Mouse (Mus musculus) gastrocnemius, adult 2 months (tissue): Measurements from ENCODE around the gene Pax6. TPM values are rescaled to one million over a fixed set of nuclear protein-coding genes. Genes with fewer than 3 reads are reported as not detected.

Experiments
- DNase-seq: peaks from one replicate; pipeline ENCODE4 v3.0.0; 2022
- H3K27ac ChIP-seq: fragments of 200-600 bp; 2 replicates; pipeline ENCODE4 v1.8.1; 2022; ENCODE audit warnings: mild to moderate bottlenecking
- H3K4me3 ChIP-seq: fragments of 200-600 bp; 2 replicates; pipeline ENCODE4 v1.8.1; 2022; ENCODE audit warnings: mild to moderate bottlenecking, moderate library complexity
- CTCF ChIP-seq: fragments of 200-600 bp; IDR thresholded peaks from 2 replicates; pipeline ENCODE4 v1.8.1; 2022; ENCODE audit warnings: antibody characterized with exemption, mild to moderate bottlenecking, moderate library complexity
- intact Hi-C: fragments of 180-260 bp; cut with DNase I; formaldehyde crosslinking; loops from one replicate; pipeline ENCODE4 v1.15.1; 2025
- total RNA-seq, 2 experiments: library from RNA; stranded (reverse); gene quantifications; 2 replicates each; pipeline ENCODE4 v1.2.3; 2021

The Pax6 gene
- total RNA-seq, 2 experiments from 2014 or later, result not detected

- H3K27ac ChIP-seq, result no peak overlapping the region
- no peak for DNase-seq
- intact Hi-C loops, result loop anchor here (10.0 kb wide), 1 partner anchor 217 kb away; the partner anchor contains the start of genes Elp4 and Immp1l
- no peak for TF ChIP-seq CTCF
- H3K4me3 ChIP-seq, result peak overlapping the region; percentile 66
These were observed 19.3 kb downstream of the Pax6 start for GRCm38 (mm10) chr2:105688011-105688410.

GRCm38 (mm10) chr2:105688436-105689303 is 20.0 kb downstream of the Pax6 start:
- no peak overlapping the region for H3K27ac ChIP-seq
- TF ChIP-seq CTCF, result no peak
- no peak for DNase-seq
- intact Hi-C loops, result loop anchor here (10.0 kb wide), 1 partner anchor 216 kb away; the partner anchor contains the start of genes Elp4 and Immp1l
- peak overlapping the region; percentile 66 for H3K4me3 ChIP-seq

DNA sequence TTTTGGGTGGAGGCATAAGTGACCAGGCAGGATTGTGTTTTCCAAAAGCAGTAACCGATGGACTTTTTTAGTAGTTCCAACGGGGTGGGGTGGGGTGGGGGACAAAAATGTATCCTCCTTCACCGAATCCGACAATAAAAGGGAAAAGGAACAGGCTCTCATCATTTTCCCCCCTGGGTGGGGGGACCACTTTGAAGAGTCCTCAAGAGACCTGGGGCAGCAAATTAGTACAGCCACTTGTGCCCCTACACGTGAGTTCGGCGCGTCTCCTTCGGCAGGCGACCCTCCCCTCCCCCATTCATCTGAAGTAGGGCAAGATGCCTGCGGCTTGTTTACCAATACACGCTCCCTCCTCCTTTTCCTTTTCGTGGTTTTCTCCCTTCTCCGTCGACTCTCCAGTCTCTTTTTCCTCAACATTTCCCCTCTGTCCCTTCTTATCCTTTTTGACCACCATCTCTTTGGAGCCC is 20.6 kb downstream of the Pax6 start:
- intact Hi-C loops, result loop anchor here (10.0 kb wide), 1 partner anchor 215 kb away; the partner anchor contains the start of genes Elp4 and Immp1l

DNA sequence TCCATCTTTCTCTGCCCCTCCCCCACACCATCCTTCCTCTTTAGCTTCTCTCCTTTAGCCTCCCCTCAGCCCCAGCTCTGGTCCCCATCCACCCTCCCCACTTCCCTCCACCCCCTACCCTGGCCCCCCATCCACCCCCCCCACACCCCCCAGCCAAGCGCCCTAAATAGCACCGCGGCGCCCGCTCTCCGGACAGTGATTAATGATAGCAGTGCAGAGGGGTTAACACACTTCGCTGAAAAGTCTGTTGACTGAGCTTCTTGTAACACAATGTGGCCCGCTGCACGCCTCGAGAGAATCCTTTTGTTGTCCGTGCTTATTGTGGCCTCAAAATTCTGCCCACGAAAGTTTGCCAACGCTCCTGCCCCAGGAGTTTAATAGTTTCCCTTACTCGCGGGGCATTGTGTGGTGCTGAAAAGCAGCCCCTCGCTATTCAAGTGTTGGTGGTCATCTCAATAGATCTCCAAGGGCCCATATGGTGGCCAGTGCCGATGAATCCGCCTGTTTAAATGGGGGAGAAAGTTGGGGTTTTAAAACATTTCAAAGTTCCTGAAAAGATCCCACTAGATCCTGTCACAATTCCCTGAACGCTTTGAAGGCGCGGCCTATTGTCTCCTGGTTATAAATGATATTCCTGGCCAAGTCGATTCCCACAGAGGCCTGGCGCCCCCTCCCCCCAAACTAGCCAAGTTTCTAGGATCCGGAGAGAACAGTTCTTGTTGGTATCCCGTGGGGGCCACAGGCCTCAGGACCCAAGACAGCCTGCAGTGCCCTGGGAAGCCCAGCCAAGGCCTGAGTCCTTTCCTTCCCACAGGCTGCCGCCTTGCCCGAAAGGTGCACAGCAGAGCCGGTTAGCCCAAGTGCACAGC is 21.3 kb downstream of the Pax6 start:
- TF ChIP-seq CTCF, result no peak
- no peak for DNase-seq
- intact Hi-C loops, result loop anchor here (10.0 kb wide), 1 partner anchor 215 kb away; the partner anchor contains the start of genes Elp4 and Immp1l
- no peak overlapping the region for H3K27ac ChIP-seq
- no peak overlapping the region for H3K4me3 ChIP-seq

More for the DNA sequence above, 20.6 kb downstream of the Pax6 start:
- no peak for TF ChIP-seq CTCF
- H3K27ac ChIP-seq, result no peak overlapping the region
- no peak for DNase-seq
- H3K4me3 ChIP-seq, result no peak overlapping the region

GRCm38 (mm10) chr2:105691296-105691695 is 22.6 kb downstream of the Pax6 start:
- no peak for TF ChIP-seq CTCF
- intact Hi-C loops, result no loop called here
- H3K4me3 ChIP-seq, result no peak overlapping the region
- DNase-seq, result no peak
- H3K27ac ChIP-seq, result no peak overlapping the region

- Histone ChIP-seq H3K27ac (no peak overlapping the region), H3K4me3 (no peak overlapping the region)
- intact Hi-C loops, result no loop called here
- TF ChIP-seq CTCF, result no peak
- no peak for DNase-seq
These were observed 29.0 kb downstream of the Pax6 start for GRCm38 (mm10) chr2:105697741-105698140.

DNA sequence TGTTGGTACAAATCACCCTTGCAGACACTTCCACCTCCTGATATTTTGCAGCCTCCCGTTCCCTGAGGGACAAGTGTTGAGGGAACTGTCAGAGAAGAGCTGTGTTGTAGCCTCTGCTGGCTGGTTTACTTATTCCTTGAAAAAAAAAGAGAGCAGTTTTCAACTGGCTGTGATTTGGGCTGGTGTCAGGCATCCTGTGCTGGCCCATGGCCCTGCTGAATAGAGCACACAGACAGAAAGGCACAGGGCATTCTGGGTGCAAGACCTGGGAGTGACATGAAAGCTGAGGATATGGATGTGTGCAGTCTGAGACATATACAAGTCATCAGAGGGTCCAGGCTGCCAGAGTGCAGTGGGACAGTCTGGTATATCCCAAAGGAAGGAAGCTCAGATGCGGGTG is 29.9 kb downstream of the Pax6 start:
- intact Hi-C loops, result no loop called here
- Histone ChIP-seq H3K27ac (no peak overlapping the region), H3K4me3 (no peak overlapping the region)
- no peak for DNase-seq
- no peak for TF ChIP-seq CTCF

DNA sequence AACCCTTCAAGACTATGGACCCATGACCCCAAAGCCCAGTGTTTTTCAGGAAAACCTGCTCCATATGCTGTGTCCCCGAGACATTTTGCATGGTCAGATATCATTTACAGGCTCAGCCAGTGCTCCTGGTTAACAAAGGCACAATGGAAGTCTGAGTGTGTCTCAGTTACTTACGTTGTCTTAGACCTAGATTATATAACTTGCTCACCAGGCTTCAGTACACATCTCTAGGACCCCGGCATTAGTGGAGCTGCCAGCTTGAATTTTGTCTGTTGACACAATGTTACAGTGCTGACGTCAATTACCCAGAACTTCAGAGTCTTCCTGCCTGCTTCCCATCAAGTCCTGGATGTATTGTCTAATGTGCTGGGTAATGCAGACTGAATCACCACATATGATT is 33.1 kb downstream of the Pax6 start:
- no peak overlapping the region for H3K4me3 ChIP-seq
- no peak overlapping the region for H3K27ac ChIP-seq
- TF ChIP-seq CTCF, result no peak
- DNase-seq, result no peak
- intact Hi-C loops, result no loop called here

DNA sequence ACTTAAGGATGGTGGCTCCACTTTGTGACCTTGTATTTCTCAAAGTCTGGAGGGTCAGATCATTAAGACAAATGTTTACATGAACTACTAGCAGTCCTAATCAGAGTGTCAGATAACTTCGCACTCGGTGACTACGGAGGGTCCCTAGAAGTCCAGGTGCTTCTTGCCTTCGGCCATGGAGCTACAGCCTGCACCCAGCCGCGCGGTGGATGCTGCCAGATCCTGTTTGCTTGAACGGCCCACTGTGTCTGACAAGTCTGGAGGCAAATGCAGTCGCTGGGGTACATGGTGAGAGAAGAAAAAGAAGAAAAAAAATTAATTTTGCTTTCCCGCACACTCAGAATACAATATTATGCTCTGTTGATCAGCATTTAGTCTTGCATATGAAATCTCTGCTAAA is 33.9 kb downstream of the Pax6 start:
- Histone ChIP-seq H3K27ac (no peak overlapping the region), H3K4me3 (no peak overlapping the region)
- no peak for TF ChIP-seq CTCF
- intact Hi-C loops, result no loop called here
- DNase-seq, result no peak

- no peak for TF ChIP-seq CTCF
- intact Hi-C loops, result no loop called here
- Histone ChIP-seq H3K27ac (no peak overlapping the region), H3K4me3 (no peak overlapping the region)
- no peak for DNase-seq
These were observed 36.6 kb downstream of the Pax6 start for GRCm38 (mm10) chr2:105705320-105705719.

DNA sequence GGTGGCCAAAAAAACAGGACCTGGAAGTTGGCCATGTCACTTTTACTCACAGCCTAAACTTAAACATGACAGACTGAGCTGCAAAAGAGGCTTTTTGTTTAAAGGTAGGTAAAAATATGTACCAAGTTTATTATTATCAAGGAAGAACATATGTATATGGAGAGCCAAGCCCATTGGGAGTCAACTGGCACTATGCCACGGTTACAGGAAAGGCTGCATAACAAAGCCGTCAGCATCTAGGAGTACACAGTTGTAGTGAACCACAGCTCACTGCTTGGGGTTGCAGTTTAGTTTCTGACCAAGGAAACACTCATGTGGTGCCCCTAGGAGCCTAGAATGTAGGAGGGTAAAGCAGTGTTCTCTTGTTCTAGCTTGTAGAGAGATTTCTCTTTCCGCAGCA is 40.4 kb downstream of the Pax6 start:
- H3K27ac ChIP-seq, result no peak overlapping the region
- DNase-seq, result no peak
- intact Hi-C loops, result no loop called here
- no peak overlapping the region for H3K4me3 ChIP-seq
- TF ChIP-seq CTCF, result no peak

GRCm38 (mm10) chr2:105710511-105710910 is 41.8 kb downstream of the Pax6 start:
- H3K27ac ChIP-seq, result no peak overlapping the region
- TF ChIP-seq CTCF, result no peak
- no peak for DNase-seq
- intact Hi-C loops, result no loop called here
- no peak overlapping the region for H3K4me3 ChIP-seq
